Mouse (Mus musculus): ENCODE results near the gene Ylpm1.

DNA sequence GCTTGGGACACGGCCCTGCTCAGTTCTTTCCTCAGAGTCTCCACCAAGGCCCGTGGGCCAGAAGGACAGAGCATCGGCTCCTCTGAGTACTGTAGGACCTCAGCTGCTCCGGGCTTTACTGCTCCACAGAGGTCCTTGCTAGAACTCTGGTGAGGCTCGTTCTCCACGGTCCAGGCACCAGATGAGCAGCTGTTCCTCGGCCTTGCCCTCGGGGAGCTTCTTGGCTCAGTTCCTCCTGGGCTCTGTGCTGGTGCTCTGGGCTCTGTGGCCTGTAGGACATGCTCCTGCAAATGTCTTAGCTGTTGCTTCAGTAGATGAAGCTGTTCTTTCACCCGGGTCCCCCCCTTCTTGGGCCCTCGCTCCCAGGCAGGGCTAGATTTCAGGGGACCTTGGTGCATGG is 98.6 kb downstream of the Ylpm1 start:
- TF ChIP-seq CTCF (IDR thresholded peaks at IDR 0.05; ENCODE audit: low read depth) (no peak), EP300 (IDR thresholded peaks at IDR 0.05; ENCODE audit: low read depth) (no peak)
